Mouse (Mus musculus): ENCODE measurements around the gene Lactb.
A peak's percentile ranks its signal among the peaks of the same experiment; 100 is the strongest.
"Not testable (repeated sequence)": the region's sequence is repeated elsewhere in the genome, so short reads cannot be mapped to it uniquely, and the experiment has no call there.

Lactb gene

DNA sequence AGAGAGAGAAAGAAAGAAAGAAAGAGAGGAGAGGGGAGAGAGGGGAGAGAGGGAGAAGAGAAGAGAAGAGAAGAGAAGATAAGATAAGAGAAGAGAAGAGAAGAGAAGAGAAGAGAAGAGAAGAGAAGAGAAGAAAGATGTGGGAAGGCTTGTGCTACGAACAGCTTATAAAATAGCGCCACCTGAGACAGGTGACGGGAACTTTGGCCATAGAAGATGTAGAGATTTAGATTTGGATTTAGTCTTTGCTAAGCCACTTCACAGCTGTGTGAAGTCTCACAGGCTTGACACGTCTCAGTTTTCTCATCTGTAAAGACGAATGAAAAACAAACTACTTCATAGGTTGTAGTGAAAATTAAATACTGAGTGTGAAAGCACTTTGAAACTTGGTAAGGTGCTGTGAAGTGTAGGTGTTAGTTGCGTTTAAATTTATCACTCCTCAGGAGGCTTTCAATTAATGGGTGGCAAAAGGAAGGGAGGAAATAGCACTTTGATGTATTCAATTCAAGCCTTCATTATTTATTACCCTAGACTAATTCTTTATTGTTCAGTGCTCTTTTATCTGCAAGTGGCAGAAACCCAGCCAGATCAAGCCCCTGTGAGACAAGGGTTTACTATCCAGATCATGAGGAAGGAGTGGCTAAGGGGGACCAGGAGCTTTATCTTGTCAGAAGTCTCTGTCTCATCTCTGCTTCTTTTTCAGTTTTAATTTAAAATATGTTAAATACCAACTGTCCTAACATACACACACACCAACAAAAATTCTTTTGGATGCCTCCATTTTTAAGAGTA lies 54.6 kb downstream of the Lactb start:
- no peak for DNase-seq (ENCODE audit: low spot score in 2 of 2)

DNA sequence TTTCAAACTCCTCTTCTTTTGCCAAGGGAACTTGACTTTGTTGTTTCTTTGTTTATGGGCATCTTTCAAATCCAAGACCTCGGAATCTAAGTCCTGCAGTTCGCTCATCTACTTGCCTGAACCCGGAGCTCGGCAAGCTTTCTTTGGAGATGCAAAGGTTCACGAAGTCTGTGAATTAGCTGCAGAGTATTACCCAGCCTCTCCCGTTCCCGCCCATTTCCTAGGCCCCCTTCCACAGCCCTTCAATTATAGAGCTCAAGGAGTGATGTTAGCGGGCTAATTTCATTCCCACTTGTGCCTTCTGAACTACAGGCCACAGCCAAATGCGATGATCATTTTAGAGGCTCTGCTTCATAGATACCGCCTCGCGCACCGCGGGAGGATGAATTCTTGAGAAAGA lies 55.3 kb downstream of the Lactb start:
- no peak for DNase-seq (ENCODE audit: low spot score in 2 of 2)

GRCm38 (mm10) chr9:66919382-66919971 lies 55.8 kb downstream of the Lactb start, which contains the start of gene Rab8b:
Gene Rab8b, minus strand, starts transcription at chr9:66919687.
- peak; percentile 98 to 99 for DNase-seq (ENCODE audit: low spot score in 2 of 2)

GRCm38 (mm10) chr9:66918672-66919330 lies 56.5 kb downstream of the Lactb start:
- no peak for DNase-seq (ENCODE audit: low spot score in 2 of 2)

GRCm38 (mm10) chr9:66917892-66918255 lies 57.4 kb downstream of the Lactb start:
- DNase-seq (ENCODE audit: low spot score in 2 of 2) = no peak

- no peak for DNase-seq (ENCODE audit: low spot score in 2 of 2)
Observed at GRCm38 (mm10) chr9:66917216-66917891, 57.9 kb downstream of the Lactb start.

DNA sequence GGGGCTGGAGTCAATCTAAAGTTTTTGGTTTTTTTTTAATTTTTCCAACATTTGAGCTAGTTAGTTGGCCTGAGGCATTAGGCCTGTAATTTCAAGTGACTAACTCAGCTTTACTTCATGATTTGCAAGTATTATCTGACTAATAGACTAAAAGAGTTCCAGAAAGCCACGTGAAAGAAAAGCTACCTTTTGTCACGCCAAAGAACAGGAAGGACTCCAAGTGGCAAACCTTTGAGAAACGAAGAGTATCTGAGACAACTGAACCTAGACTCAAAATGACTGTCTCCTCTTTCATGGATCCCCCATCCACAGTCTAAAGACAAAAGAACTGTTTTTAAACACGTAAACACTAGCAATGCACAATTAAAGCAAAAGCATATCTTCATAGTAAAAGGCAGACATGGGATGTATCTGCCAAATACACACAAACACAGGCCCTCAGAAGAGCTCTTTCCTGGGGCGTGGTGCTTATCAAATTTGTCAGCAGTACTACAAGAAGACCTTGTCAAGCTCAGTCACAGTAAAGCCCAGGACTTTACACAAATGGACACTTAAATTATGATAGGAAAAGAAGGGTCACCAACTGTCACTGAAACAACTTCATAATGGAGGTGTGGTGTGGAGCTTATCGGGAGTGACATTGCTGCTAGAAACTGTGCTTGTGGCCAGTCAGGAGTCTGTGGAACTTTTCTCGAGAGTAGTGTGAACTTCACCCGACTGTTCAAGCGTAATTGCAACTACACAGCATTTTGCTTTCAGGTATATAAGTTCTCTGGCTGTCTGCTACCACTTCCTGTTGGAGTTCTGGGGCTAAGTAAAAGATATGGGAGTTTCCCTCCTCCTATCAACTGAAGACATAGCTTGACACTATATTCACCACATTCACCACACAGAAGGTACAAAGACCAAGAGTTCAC lies 59.2 kb downstream of the Lactb start:
- DNase-seq (ENCODE audit: low spot score in 2 of 2) = peak in 1 of 2 experiments; percentile 45

DNA sequence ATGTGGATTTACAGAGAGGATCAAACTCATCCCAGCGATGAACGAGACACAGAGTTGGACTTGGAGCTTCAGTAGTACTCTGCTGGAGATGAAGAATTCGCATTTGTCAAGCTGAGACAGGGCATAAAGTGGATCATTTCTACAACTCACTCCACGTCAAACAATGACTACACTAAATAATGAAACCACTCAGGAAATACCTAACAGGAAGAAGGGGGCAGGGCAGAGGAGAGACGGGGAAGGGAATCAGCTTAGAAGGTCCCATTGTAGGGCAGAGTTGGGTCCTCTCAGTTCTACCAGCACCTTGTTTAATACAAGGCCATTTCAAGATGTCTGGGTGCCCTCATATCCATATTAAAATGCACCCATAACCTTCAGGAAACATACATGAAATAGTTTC lies 59.9 kb downstream of the Lactb start:
- no peak for DNase-seq (ENCODE audit: low spot score in 2 of 2)

GRCm38 (mm10) chr9:66914540-66914939 lies 60.7 kb downstream of the Lactb start:
- no peak for DNase-seq (ENCODE audit: low spot score in 2 of 2)

- not testable (repeated sequence) for DNase-seq (ENCODE audit: low spot score in 2 of 2)
Observed at GRCm38 (mm10) chr9:66913254-66913934, 61.9 kb downstream of the Lactb start.

GRCm38 (mm10) chr9:66912304-66912703 lies 63.0 kb downstream of the Lactb start:
- DNase-seq (ENCODE audit: low spot score in 2 of 2) = no peak

DNA sequence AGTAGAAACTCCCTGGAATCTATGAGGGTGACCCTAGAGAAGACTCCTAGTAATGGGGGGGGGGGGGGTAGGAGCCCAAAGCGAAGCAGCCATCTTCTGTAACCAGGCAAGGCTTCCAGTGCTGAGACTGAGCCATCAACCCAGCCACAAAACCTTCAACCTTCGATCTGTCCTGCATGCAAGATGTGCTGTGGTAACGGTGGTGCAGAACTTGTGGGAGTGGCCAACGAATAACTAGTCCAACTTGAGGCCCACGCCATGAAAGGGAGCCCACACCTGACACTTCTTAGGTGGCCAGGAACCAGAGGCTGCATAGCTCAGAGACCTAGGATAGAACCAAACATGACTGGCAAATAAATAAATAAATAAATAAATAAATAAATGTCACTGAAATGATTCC lies 64.6 kb downstream of the Lactb start:
- DNase-seq (ENCODE audit: low spot score in 2 of 2) = no peak

GRCm38 (mm10) chr9:66909922-66910321 lies 65.4 kb downstream of the Lactb start:
- DNase-seq (ENCODE audit: low spot score in 2 of 2) = no peak

DNA sequence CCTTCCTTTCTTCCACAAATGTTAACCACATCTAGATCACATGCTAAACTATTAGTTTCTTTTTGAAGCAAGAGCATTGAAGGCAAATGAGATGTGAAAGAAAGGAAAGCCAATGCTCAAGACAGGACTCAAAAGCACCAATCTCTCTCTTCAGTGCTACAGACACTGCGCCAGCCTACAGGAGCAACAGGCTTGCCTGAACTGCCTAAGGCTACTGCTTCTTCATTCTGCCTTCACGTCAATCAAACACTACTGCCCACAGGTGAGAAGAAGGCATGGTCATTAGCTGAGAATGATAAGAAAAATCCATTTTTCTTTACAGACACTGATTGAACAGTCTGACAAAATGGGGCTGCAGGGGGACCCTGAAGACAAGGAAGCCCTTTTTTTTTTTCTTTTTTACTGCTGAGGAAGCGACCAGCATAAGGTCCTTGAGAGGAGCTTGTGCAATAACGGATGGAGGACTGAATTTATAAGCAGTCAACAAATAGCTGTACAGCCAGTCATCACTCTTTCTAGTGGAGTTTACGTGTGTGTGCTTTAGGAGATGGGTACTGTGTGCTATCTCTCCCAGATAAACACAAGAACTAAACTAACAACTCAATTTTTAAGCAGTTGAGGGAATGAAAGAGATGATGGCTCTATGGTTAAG lies 67.4 kb downstream of the Lactb start:
- no peak for DNase-seq (ENCODE audit: low spot score in 2 of 2)

- DNase-seq (ENCODE audit: low spot score in 2 of 2) = peak in 1 of 2 experiments; percentile 56
Observed at GRCm38 (mm10) chr9:66907126-66907525, 68.2 kb downstream of the Lactb start.

DNA sequence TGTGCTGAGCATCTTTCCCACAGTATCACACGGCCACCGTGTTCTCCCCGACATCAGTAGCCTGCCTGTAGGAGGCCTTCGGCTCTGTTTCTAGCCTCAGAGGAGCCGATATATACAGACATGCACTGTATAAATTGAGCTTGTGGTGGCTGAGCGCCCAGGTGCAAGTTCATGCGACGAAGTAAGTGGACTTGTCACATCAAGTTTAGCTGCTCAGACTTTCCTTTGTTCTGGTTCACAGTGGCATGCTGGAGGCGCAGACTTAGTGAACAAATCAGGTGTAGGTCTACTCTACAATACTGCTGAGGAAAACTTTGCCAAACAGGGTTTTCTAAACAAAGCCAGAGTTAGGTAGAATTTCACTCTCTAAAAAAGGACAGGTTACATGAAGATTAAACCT lies 69.3 kb downstream of the Lactb start:
- no peak for DNase-seq (ENCODE audit: low spot score in 2 of 2)
